Mouse (Mus musculus) liver, embryonic 14.5 days (tissue): ENCODE measurements around the gene Ube2f. TPM values are rescaled to one million over a fixed set of nuclear protein-coding genes. Genes with fewer than 3 reads are reported as not detected.

Experiments used
- ATAC-seq: fragments of 200-750 bp; cut with Nextera tagmentation; 2 replicates; pipeline ENCODE4 v1.8.0; 2017; ENCODE audit warnings: moderate number of reproducible peaks, mild to moderate bottlenecking, moderate library complexity; ENCODE audit not compliant: insufficient read depth
- DNase-seq, 3 experiments: peaks; one replicate each; pipeline ENCODE4 v3.0.0-alpha.2; 2012 to 2013; ENCODE audit warnings: low read depth in 3 of 3, low spot score in 3 of 3
- H3K27ac ChIP-seq: fragments of 300-500 bp; sonication (generic); 2 replicates; pipeline ENCODE4 v1.5.1; 2014; ENCODE audit warnings: moderate library complexity, mild to moderate bottlenecking, control low read depth, inconsistent platforms
- H3K27me3 ChIP-seq: fragments of 300-500 bp; sonication (generic); 2 replicates; pipeline ENCODE4 v1.6.1; 2014; ENCODE audit warnings: mild to moderate bottlenecking, low read length, moderate library complexity; ENCODE audit not compliant: control insufficient read depth, insufficient read depth
- H3K36me3 ChIP-seq: fragments of 300-500 bp; sonication (generic); replicated peaks from 2 replicates; pipeline ENCODE4 v1.6.1; 2014; ENCODE audit warnings: low read depth; ENCODE audit not compliant: control insufficient read depth, insufficient read depth
- H3K4me1 ChIP-seq, 2 experiments: fragments of 200-500 bp in 1 of 2; fragments of 300-500 bp in 1 of 2; sonication (generic) in 1 of 2; replicated peaks; 2 replicates each; pipeline ENCODE4 v1.6.1; 2012 to 2014; ENCODE audit warnings: antibody characterized with exemption in 1 of 2, inconsistent platforms in 1 of 2, low read length in 1 of 2; ENCODE audit not compliant: control insufficient read depth in 2 of 2, insufficient read depth in 2 of 2
- H3K4me2 ChIP-seq: fragments of 300-500 bp; sonication (generic); 2 replicates; pipeline ENCODE4 v1.6.1; 2014; ENCODE audit warnings: low read depth, mild to moderate bottlenecking, control low read depth, moderate library complexity
- H3K4me3 ChIP-seq, 2 experiments: fragments of 200-500 bp in 1 of 2; fragments of 300-500 bp in 1 of 2; sonication (generic) in 1 of 2; 2 replicates each; pipeline ENCODE4 v1.5.1; 2012 to 2014; ENCODE audit warnings: low read depth in 2 of 2, low read length in 2 of 2, mild to moderate bottlenecking in 2 of 2, control low read depth in 1 of 2, inconsistent platforms in 1 of 2, moderate library complexity in 1 of 2; ENCODE audit not compliant: insufficient read depth in 1 of 2
- H3K9ac ChIP-seq: fragments of 300-500 bp; sonication (generic); replicated peaks from 2 replicates; pipeline ENCODE4 v1.6.1; 2014; ENCODE audit warnings: mild to moderate bottlenecking, control low read depth, moderate library complexity
- H3K9me3 ChIP-seq: fragments of 300-500 bp; sonication (generic); 2 replicates; pipeline ENCODE4 v1.6.1; 2016; ENCODE audit warnings: low read length, mixed read lengths; ENCODE audit not compliant: control insufficient read depth
- CTCF ChIP-seq: IDR thresholded peaks from 2 replicates; pipeline ENCODE4 v1.5.1; 2016; ENCODE audit warnings: antibody characterized with exemption, low read depth, control low read depth
- EP300 ChIP-seq: IDR thresholded peaks from 2 replicates; pipeline ENCODE4 v1.6.1; 2016; ENCODE audit warnings: antibody characterized with exemption, low read depth
- WGBS: fragments of 180-500 bp; shearing (Covaris S2); extraction: QIAGEN DNeasy Blood & Tissue Kit; methylation state at CpG from one replicate; pipeline ENCODE4 v1.1.7; 2014; ENCODE audit not compliant: insufficient replicate concordance; 5-methylcytosine and 5-hydroxymethylcytosine counted together
- polyA plus RNA-seq, 2 experiments: library from polyadenylated mRNA; depleted of rRNA in 1 of 2; stranded (reverse) in 1 of 2; unstranded in 1 of 2; fragments of >200 nt; fragmentation: Nextera tagmentation in 1 of 2; extraction: Ambion mirVana in 1 of 2; gene quantifications; 2 replicates each; pipeline versions ENCODE4 v1.2.1 to v1.2.3; 2012 to 2014

Gene Ube2f
- polyA plus RNA-seq, 2 experiments, result 41.1 to 58.3 TPM

DNA sequence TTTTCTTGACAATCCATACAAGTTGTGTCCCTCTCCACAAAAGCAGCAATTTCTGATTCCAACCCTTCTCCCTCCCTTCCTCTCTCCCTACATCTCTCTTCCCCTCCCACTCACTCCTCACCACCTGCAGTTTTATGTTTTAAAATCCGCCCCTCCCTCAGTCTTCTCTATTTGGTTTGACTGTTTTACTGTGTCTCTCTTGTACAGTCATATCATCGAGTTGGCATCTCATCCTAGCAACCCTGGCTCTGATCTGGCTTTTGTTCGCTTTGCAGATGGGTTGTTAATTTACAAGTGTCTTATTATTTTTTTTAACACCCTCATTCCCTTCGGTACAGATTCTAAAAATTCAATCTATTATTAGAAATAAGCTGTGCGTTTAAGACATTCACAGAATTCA lies 43.2 kb upstream of the Ube2f start:
- H3K4me1 ChIP-seq, result 0 out of 4 replicates have a peak, but pooled peaks cover 0 to 3% of the 10 kb centered on the region in 2 experiments
- DNase-seq, result no peak
- no peak overlapping the region for H3K4me3 ChIP-seq
- 53% methylated on average over 5 of the region's 5 CpGs for WGBS
- no peaks in the 10 kb centered on the region for H3K27me3 ChIP-seq
- H3K4me2 ChIP-seq, result no peak overlapping the region
- TF ChIP-seq EP300 (no peak), CTCF (no peak)
- H3K36me3 ChIP-seq, result no peaks in the 10 kb centered on the region
- H3K27ac ChIP-seq, result no peak overlapping the region
- H3K9me3 ChIP-seq, result no peaks in the 10 kb centered on the region
- no peak overlapping the region for H3K9ac ChIP-seq
- ATAC-seq, result no peak

DNA sequence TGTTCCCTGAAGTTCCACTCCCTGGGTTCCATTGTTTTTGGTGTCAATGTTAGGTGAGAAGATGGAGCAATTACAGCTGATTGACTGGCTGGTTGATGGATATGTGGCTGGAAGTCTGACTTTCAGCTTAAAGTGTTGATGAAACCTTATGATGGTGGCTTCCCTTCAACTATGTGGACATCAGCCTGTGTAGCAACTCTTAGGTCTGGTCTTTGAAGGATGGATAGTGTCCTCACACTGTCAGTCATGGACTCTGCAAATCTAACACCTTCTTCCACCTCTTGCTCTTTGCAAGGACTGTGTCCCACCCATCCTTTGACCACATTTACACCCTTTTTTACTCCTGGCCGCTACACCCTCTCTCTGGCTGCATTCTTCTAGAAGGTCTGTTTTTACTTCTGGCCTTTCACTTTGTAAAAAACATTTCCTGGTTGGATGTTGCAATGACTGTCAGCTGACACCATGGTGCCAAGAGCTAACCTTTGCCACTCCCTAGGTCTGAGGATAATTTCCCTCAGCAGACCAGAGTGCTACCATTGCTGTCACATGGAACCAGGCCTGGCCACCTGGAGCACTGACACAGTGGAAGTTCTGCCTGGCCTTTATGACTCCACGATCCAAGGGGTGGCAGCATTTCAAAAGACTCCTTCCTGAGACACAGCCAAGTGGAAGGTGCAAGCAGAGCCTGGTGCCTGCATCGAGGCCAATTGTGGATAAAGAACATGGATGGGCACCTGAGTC lies 42.6 kb upstream of the Ube2f start:
- no peak overlapping the region for H3K4me3 ChIP-seq

DNA sequence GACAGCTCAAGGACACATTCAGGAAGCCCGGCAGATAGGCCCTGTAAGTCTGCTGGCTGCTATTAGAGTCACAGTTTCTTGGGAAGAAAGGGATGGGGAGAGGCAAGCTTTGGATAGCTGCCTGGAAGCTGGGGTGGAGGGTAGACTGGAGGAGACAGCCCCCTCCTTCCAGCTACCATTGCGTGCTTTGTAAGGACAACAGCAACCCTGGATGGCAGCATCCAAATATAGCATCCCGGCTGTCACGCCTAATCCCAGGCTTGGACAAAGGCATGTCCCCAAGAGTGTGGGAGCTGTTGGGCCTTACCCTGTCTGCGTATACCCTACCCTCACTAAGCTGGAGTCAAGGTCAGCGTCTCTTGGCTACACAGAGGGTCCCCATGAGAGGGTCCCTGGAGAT lies 40.8 kb upstream of the Ube2f start:
- WGBS, result 64% methylated on average over 6 of the region's 6 CpGs
- H3K27ac ChIP-seq, result no peak overlapping the region

More for the DNA sequence above, 42.6 kb upstream of the Ube2f start:
- no peak for DNase-seq
- no peak overlapping the region for H3K4me2 ChIP-seq
- no peak overlapping the region for H3K27ac ChIP-seq
- 0 out of 4 replicates have a peak, but pooled peaks cover 0 to 3% of the 10 kb centered on the region in 2 experiments for H3K4me1 ChIP-seq
- 41% methylated on average over 3 of the region's 3 CpGs for WGBS
- TF ChIP-seq CTCF (no peak), EP300 (no peak)
- H3K9ac ChIP-seq, result no peak overlapping the region
- H3K9me3 ChIP-seq, result no peaks in the 10 kb centered on the region
- ATAC-seq, result no peak
- no peaks in the 10 kb centered on the region for H3K36me3 ChIP-seq
- H3K27me3 ChIP-seq, result no peaks in the 10 kb centered on the region

DNA sequence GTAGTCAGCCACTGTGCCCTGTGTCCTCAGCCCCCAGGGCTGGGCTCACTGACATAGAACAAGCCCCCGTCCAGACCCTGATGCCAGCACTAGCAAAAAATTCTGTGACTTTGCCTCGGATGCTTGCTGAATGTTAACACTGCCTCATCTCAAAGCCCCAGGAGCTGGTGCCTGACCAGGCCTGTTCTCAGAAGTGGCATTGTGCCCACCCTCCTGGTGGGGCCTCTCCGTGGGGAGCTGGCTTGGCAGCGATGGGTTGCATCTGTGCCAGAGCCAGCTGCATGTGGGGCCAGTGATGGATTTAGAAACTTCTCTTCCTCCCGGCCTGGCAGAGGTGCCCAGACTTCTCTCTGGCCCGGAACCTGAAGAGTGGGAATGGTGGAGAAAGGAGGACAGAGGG lies 40.3 kb upstream of the Ube2f start:
- H3K4me1 ChIP-seq, result 0 out of 4 replicates have a peak, but pooled peaks cover 0 to 3% of the 10 kb centered on the region in 2 experiments
- WGBS, result 79% methylated on average over 6 of the region's 6 CpGs
- no peak overlapping the region for H3K27ac ChIP-seq
- H3K4me2 ChIP-seq, result no peak overlapping the region
- no peaks in the 10 kb centered on the region for H3K9me3 ChIP-seq
- H3K27me3 ChIP-seq, result no peaks in the 10 kb centered on the region
- H3K9ac ChIP-seq, result no peak overlapping the region
- no peaks in the 10 kb centered on the region for H3K36me3 ChIP-seq
- TF ChIP-seq EP300, result no peak
- no peak for TF ChIP-seq CTCF
- ATAC-seq, result no peak
- no peak for DNase-seq
- no peak overlapping the region for H3K4me3 ChIP-seq

More for the DNA sequence above, 40.8 kb upstream of the Ube2f start:
- no peaks in the 10 kb centered on the region for H3K36me3 ChIP-seq
- H3K9me3 ChIP-seq, result no peaks in the 10 kb centered on the region
- H3K4me3 ChIP-seq, result no peak overlapping the region
- H3K27me3 ChIP-seq, result no peaks in the 10 kb centered on the region
- no peak overlapping the region for H3K9ac ChIP-seq
- ATAC-seq (no peak), DNase-seq (no peak)
- 0 out of 4 replicates have a peak, but pooled peaks cover 0 to 3% of the 10 kb centered on the region in 2 experiments for H3K4me1 ChIP-seq
- no peak overlapping the region for H3K4me2 ChIP-seq
- TF ChIP-seq CTCF (no peak), EP300 (no peak)

DNA sequence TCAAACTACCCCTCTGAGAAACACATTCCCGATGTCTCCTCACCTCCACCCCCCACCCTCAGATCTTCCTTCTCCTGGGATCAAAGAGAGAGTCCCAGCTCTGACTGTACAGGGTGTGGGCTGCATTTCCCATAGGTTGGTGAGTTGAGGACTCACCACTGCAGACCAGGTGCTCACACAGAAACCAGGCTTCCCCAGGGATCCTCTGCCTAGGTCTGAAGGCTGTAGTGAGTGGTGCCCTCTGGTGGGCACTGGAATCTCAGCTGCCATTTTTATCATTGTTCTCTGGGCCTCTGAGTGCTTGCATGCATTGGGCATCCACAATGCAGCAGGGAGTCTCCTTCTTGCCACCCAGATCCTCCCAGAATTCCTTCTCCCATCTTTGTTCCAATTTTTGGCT lies 39.0 kb upstream of the Ube2f start:
- Histone ChIP-seq H3K4me3 (no peak overlapping the region), H3K27me3 (no peaks in the 10 kb centered on the region), H3K4me1 (0 out of 4 replicates have a peak, but pooled peaks cover 0 to 3% of the 10 kb centered on the region in 2 experiments), H3K36me3 (no peaks in the 10 kb centered on the region), H3K9ac (no peak overlapping the region), H3K9me3 (no peaks in the 10 kb centered on the region), H3K27ac (no peak overlapping the region), H3K4me2 (no peak overlapping the region)
- no peak for ATAC-seq
- 64% methylated on average over 1 of the region's 1 CpGs for WGBS
- DNase-seq, result no peak
- TF ChIP-seq CTCF (peak; percentile 86), EP300 (no peak)
